Mouse (Mus musculus) yolk sac, embryonic 10.5 days (tissue): ENCODE results near the gene B3glct.

Source experiments
- DNase-seq: peaks from one replicate; pipeline ENCODE4 v3.0.0-alpha.2; 2017; ENCODE audit warnings: low spot score

B3glct gene

DNA sequence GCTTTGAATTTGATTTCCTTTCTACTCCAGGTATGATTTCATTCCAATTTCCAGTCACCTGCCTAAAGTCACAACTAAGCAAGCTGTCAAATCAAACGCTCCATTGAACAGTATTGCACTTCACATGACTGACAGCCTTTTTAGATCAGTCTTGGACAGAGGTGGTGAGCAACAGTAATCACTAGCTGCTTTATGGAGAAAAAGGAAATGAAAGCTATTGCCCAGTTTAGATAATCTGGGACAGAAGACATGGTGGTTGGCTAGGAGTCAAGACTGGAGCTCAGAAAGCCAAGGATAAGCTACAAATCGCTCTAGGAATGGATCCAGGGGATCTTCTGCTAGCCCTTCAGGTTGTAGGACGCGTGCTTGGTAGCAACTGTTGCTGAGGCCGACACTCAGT lies 14.6 kb upstream of the B3glct start:
- DNase-seq, result no peak

DNA sequence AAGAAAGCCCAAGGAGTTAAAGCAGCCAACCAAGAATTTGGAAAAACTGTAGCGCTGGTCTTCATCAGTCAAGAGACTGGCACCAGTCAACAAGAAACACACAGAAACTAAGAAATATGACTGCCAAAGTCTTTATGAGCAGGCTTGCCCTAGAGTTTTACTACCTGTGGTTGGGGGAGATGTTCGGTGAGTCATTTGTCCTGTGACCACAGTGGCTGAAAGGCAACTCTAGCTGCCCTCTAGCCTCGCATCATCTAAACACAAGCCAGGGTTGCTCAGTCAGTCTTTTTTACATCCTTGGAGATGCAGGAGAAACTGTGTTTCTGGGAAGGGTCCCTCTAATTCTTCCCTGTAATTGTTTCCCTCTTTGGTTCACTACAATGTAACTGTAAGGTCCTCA lies 834 bp upstream of the B3glct start:
- DNase-seq, result no peak

DNA sequence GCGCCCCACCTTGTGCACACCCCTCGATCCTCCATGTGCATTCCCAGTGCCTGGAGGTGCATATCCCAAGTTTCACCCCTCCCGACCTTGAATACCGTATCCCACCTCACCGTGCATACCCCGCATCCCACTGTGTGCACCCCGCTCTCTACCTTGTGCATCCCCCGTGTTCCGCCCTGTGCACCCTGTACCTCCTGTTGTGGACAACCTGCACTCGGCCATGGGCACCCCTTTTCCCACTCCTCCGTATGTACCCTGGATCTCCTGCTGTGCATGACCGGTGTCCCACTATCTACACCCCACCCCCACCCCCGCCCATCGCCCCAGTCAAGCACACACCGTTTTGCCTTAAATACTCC lies 939 bp downstream of the B3glct start:
- no peak for DNase-seq

DNA sequence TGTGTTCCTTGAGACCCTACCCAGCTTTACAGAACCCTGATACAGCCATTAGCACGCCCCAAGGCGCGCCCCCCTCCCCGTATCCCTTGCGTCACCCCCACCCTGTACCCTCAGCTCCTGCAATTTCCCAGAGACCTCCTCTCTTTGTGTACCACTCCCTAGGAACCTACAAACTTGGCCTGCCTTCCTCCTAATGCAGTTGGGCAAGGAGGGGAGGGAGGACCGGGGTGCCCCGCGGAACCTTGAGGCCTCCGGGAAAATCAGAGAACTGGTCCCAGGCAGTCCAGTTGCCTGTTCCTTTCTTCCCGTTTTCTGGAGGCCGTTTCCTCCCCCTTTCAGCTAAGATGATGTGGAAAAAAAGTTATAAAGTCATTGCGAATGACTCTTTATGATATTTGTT lies 1.3 kb downstream of the B3glct start:
- no peak for DNase-seq

DNA sequence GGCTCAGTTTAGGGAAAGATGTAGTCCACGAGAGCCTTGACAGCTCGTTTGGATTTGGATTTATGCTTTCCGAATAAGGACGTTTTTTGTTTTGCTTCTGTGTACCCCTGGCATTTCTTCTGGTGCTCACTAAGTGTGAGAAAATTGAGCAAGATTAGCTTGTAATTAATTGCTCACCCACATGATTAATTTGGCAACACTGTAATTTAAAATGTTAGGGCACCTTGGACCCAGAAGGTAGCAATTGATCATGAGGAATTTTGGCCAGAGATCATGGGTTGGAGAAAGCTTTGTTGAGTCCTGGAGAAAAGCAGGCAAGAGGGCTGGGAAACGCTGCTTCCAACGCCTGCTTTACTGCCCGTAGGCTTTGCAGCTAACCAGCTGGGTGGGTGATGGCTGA lies 1.9 kb downstream of the B3glct start:
- DNase-seq, result no peak

DNA sequence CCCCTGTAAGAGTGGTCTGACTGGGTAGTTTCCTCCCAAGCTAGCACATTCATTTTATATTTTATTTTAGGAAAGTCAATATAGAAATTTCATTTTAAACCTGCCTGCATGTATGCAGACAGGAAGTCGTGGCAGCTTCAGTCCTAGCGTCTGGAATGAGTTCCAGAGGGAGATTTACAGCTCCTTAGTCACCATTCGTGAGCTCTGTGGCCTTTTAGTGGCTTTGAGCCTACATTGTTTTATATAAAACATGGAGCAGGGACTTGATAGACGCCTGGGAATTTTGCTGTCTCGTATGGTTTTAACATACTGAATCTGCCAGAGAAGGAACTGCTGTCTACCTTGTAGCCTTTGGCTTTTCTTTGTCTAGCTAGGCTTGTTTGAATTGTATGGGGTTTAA lies 2.9 kb downstream of the B3glct start:
- DNase-seq, result no peak

DNA sequence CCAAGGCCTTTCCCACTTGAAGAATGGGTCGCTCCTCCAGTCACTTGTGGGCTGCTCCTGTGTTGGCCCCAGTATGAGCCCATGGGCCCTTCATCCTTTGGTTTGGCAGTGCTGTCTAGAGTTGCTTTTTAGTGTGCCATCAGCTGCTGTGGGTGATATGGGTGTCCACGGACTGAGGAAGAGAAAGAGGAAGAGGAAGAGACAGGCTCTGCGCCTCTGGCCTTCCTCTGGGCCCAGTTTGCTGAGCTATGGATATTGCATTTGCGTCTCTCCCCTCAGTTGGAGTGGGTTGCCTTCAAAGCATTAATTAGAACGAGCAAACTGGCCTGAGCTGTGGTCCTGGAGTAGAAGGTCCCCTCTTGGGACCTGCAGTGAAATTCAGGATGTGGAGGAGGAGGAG lies 11.8 kb downstream of the B3glct start:
- no peak for DNase-seq

DNA sequence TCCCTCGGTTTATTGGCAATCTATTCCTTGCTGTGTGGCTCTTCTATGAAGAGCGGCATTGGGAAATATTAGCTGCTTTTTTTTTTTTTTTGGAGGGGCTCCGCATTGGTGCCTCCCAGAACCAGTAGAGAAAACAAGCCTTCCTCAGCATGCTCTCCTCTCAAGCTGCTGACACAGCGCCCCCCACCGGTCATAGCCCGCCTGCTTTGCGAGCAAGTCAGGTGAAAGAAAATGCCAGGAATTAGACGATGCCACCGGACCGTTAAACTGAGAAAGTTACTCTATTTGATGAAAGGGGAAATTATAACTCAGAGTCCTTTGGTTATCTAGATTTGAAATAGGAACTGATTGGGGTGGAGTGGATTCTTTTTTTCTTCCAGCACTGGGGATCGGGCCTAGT lies 14.5 kb downstream of the B3glct start:
- DNase-seq, result no peak

DNA sequence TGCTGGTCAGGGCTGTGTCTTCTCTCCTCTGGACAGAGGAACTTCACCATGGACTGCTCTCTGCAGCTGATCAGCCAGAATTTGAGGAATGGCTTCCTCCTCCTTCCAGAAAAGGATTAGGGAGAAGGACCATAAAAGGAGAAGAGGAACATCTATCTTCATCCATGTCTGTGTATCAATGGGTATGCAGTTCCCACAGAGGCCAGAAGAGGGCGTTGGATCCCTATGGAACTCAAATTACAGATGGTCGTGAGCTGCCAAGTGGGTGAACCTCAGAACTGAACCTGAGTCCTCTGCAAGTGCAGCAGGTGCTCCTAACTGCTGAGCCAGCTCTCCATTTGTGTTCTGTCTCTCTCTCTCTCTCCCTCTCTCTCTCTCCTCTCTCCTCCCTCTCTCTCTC lies 15.2 kb downstream of the B3glct start:
- DNase-seq, result no peak

DNA sequence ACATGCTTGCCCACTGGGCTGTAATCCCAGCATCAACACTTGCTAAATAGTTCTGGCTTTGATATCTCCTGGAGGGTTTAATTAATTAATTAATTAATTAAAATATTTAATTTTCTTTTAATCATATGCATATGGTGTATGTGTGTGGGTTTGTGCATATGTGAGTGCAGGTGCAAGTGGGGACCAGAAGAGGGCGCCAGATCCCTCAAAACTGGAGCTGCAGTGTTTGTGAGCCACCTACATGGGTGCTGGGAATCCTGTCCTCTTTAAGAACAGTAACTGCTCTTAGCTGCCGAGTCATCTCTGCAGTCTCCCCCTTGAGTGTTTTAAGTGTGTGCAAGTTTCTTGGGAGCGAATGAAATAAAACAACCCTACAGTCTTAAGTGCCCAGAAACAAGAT lies 15.9 kb downstream of the B3glct start:
- no peak for DNase-seq

DNA sequence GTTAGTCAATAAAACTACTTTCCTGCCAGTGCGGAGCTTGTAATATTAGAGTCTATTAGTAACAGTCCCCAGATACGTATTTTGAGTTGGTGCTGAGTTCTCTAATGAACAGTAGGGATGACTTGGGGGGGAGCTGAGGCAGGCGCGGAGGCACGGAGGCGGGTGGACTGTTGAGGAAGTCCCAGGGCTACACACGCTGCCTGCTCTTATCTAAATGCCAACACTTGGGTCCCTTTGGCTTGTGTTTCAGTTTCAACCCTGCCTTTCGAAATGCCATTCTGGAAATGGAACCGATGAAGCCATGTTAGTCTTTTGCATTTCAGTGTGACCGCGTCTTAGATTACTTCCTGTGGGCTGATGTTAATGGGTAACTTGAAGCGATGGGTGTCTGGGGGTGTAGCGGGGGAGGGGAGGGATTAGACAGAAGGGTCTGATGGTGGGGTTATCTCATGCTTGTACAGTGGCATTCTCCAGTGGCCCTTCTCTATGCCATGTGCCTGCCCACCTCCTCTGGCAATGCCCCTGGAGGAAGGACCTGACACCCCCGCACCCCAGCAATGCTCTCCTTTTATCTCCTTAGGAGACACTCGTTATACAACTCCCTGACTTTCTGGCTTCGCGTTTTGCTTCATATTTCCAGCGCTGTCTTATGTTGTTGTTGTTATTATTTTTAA lies 17.2 kb downstream of the B3glct start:
- no peak for DNase-seq

DNA sequence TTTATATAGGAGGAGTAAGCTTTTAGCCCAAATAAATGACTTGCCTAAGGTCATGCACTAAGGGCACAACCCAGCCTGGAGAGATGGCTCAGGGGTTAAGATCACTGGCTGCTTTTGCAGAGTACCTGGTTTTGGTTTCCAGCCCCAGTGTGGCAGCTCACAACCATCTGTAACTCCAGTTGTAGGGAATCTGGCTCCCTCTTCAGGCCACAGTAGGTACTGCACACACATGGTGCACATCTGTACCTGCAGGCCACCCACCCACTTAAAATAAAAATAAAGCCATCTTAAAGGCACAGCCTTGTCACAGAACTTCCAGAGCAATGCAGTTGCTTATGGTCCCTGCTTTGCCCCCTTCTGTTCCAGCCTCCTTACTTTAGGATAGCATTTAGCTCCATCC lies 24.7 kb downstream of the B3glct start:
- no peak for DNase-seq

DNA sequence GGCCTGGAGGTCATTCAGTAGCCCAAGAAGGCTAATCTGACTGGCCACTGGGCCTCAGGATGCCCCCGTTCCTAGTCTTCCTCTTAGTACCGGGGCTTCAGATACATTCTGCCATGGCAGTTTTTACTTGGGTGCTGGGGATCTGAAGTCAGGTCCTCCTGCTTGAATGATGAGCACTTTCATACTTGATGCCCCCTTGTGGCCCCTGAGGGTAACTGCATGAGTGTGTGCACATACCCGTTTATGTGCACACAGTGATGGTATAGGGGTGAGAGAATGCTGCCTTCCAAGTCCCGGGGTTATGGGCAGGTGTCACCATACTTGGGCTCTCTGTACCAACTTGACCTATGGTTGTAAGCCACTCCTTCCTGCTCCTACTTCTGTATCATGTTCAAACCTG lies 33.5 kb downstream of the B3glct start:
- DNase-seq, result no peak

DNA sequence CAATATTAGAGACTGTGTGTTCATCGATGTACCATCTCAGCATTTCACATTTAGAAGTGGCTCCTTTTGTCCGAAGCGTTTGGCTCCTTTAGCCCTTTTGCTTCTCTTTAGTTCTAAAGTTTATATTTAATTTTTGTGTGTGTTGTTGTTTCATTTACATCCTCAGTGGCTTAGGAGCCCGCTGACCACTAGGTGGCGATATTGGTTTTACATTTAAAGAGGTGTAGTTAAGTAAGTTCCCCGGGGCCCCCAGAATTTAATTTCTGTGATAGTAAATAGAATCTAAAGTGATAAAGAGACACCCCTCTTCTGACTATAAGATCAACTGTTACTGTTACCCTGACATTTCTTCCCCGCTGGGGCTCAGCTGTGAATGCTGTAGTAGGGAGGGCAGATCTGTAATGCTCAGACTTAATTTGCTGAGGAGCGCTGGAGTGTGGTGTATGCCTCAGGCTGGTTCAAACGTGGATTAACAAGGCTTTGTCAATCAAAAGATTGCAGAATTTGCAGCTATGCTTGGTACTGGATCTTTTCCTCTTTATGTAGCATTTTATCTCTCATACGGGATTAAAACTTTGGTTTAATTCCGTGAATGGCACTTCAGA lies 35.2 kb downstream of the B3glct start:
- no peak for DNase-seq

DNA sequence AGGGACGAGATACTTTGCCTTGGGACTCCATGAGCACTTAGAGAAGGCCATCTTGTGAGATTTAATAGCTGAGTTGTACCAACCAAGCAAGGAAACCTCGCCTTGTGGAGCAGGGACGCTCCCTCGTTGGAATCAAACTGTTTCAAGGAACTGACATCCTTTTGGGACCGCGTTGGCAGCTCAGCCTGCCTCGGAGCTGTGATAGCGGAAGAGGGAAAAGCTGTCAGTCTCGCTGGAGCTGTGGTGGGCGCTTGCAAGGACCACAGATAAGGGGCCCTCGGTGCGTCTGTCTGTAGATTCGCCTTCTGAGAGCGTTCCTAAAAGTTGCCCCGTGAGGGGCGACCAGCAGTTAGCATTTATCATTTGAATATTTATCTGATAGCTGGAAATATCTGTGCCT lies 35.8 kb downstream of the B3glct start:
- no peak for DNase-seq

DNA sequence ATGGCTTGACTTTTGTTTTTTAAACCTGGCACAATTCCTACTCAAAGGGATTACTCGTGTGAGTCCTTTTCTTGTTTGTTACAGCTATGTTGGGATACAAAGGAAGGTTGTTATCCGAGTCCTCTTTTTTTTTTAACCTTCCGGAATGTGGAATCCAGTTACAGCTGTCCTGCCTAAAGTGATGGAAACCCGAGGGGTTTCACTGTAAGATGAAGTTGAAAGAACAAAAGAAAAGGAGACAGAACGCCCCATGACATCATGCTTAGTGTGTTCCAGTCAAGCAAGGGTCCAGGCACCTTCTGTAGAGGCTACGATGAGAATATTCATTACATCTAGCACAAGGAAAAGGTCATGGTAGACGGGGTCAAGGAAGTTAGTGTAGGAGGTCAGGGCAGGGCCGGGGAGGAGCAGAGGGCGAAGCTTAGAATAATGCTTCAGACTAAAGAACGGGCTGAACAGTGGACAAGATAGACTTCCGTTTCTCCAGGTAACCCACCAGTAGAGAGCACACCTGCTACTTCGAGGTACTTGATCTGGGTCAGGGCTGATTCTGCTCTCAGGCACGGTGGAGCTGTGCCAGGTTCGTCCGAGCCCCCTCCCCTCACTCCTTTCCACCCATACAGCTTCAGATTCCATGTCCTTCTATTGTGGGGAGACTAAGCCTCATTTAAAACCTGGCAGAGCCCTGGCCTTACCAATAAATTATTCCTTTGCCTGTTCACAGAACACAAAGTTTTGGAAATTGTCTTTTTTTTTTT lies 37.7 kb downstream of the B3glct start:
- no peak for DNase-seq

DNA sequence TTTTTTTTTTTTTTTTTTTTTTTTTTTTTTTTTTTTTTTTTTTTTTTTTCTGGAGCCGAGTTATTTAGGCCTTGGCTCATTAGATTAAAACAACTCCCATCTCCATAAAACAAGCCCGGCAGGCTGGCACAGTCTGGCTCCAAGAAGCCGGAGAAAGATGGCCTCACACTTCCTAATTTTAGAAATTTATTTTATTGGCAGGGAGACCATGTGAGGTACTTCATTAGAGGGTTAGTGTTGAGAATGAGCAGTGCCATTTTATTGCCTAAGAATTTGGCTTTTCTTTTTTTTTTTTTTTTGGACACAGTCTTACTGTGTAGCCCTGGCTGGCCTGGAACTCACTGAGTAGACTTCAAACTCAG lies 38.3 kb downstream of the B3glct start:
- no peak for DNase-seq

DNA sequence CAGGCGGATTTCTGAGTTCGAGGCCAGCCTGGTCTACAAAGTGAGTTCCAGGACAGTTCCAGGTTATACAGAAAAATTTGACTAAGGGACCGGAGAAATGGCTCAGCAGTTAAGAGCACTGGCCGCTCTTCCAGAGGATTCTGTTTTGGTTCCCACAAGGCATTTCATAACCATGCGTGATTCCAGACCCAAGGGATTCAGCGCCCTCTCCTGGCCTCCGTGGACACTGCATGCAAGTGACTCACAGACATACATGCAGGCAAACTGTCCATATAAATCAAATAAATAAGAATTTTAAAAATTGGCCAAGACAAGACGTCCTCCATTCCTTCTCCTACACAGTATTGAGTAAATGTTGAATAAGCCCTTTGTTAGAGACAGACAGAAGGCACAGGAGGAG lies 53.7 kb downstream of the B3glct start:
- no peak for DNase-seq

DNA sequence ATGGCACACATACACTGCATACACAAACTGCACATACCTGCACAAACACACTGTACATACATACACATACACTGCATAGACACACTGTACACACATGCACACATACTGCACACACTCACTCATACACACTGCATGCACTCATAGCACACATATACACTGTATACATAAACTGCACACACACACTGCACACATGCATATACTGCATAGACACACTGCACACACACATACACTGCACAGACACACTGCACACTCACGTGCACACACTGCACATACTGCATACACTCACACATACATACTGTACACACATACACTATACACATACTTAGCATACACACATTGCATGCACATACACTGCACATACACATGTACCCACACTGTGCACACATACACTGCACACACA lies 59.2 kb downstream of the B3glct start:
- no peak for DNase-seq

DNA sequence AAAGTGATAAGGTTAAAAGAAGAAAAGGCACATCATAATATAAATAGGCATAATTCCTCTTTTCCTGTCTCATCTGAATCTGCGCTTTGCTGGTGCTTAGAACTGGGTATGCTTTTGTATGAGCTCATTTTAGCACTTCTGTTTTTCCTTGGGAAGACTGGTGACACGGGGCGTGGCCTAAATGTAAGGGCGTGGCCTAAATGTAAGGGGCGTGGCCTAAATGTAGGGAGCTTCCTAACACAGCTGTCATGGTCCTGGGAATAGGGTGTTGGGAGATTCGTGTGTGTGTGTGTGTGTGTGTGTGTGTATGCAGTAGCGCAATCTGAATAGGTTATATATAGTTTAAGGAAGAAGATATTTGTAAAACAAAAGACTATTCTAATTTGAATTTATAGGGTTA lies 62.1 kb downstream of the B3glct start:
- no peak for DNase-seq

DNA sequence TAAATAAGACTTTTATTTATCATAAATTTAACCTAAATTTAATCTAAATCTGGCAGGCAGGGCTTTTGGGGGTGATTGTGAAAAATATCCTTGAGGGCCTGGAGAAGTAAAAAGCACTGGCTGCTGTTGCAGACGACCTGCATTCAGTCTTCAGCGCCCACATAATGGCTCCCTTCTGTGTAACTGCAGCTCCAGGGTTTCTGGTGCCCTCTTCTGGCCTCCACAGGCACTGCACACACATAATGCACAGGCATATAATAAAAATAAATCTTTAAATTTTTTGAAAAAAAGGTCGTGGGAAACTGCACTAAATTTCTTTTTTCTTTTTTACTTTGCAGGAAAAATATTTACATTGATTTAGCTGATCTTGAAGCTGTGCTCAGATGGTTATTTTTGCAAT lies 62.7 kb downstream of the B3glct start:
- DNase-seq, result no peak

DNA sequence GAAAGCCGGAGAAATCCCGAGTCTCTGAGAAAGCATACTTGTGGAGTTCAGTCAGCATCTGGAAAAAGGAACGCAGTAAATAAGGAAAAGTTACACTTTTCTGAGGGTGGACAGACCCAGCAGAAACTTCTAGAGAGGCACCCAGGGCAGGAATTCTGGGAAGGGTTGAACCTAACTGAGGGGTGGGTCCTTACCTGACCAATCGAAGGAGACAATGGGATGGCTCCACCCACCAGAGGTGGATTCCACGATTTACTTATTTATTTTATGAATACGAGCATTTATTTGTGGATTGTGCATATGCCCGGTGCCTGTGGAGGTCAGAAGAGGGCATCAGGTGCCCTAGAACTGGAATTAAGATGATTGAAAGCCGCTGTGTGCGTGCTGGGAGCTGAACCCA lies 64.3 kb downstream of the B3glct start:
- DNase-seq, result no peak

DNA sequence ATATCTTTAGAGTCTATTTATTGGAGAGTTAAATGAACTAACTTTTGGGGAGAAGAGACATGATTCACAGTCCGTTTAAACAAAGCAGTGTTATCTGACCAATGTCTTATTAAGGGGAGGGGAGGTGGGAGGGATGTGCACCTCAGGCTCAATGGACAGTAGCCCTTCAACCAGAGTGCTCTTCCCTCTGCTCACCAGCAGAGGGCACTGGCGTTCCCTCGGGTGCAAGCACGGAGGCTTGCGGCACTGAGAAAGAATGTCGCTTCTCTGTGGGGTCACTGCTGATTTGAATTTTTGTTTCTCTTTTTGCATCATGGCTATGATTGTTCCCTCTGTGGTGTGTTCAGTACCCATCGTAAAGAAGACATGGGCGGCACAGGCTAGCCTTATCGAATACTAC lies 67.0 kb downstream of the B3glct start:
- DNase-seq, result no peak
